Mouse (Mus musculus) lung, adult 2 months (tissue): ENCODE measurements around the gene Slc12a8.

Experiments
- CTCF ChIP-seq: fragments of 200-500 bp; IDR thresholded peaks from 2 replicates; pipeline ENCODE4 v1.5.1; 2011; ENCODE audit warnings: mild to moderate bottlenecking, low read length, control low read depth; ENCODE audit not compliant: insufficient read depth
- POLR2A ChIP-seq: fragments of 200-500 bp; IDR thresholded peaks from 2 replicates; pipeline ENCODE4 v1.6.1; 2011; ENCODE audit warnings: low read depth, mild to moderate bottlenecking, control low read depth, low read length, borderline replicate concordance; ENCODE audit errors: extremely low read depth

DNA sequence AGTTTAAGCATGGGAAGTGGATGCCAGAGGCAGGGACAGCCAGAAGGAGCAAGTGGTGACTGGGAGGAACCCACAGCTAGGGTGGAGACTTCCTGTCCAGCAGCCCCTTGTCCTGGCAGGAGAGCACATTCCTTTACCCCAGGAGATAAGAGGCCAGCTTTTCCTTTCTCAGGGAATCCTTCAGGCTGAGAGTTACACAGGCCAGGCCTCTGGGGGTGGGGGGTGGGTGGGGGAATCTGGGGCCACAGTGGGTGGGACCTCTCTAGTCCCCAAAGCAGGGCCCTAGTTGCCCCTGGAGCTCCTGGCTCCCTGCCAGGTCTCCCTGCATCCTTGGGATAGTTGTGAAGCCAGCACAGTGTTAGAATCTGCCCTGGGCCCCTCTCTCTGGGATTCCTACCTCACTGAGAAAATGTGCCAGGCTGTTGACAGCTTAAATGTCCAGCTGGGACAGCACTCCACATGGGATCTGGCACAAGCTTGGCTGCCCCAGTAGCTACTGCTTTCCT, 63.7 kb downstream of the Slc12a8 start:
- no peak for TF ChIP-seq POLR2A
- TF ChIP-seq CTCF, result no peak
